Mouse (Mus musculus): ENCODE data around the gene Foxe1. TPM values are rescaled to one million over a fixed set of nuclear protein-coding genes. Genes with fewer than 3 reads are reported as not detected.

Gene Foxe1
- polyA plus RNA-seq, 1 experiment from 2014 or later, result 0.31 TPM

DNA sequence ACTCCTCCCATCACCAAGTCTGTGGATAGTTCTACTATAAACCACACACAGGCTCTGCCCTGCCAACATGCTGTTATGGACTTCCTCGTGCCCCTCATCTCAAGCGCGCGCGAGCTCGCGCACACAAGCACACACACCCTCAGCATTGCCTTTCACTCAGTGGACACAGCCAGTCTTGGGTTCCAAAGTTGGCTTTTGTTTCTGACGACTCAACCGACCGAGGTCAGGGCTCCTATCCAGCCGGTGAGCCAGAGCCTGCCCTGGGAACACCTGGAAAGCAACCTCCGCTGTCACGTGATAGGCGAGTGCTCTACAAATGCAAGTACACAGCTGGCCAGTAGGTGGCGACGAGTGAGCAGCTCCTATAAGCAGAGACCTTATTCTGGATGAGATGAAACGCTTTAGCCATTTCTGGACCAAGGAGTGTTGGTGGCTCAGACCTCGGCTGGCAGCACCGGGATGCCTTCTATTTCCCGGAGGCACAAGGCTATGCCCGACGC lies 31.5 kb downstream of the Foxe1 start:
- 0 out of 2 replicates have a peak overlapping the region, but pooled peaks have one; percentile 50 for H3K9ac ChIP-seq (ENCODE audit: low read length)
- ATAC-seq (ENCODE audit: insufficient read depth, low FRiP score), result peak; percentile 68; the same call in 1 of the 2 replicates
- H3K4me1 ChIP-seq (ENCODE audit: control insufficient read depth, insufficient read depth, low read length), result no peaks in the 10 kb centered on the region
- H3K4me3 ChIP-seq (replicated peaks; ENCODE audit: low read length), result peak overlapping the region; percentile 35
- H3K27ac ChIP-seq (ENCODE audit: low read length), result no peak overlapping the region
- no peaks in the 10 kb centered on the region for H3K27me3 ChIP-seq (ENCODE audit: control insufficient read depth, insufficient read depth, low read length)
- peak overlapping the region; percentile 68 for H3K4me2 ChIP-seq (ENCODE audit: low read depth, low read length)
- no peaks in the 10 kb centered on the region for H3K9me3 ChIP-seq (replicated peaks; ENCODE audit: control insufficient read depth, low read length)
- peaks cover 5% of the 10 kb centered on the region for H3K36me3 ChIP-seq (ENCODE audit: control insufficient read depth, insufficient read depth, low read length)
- 18% methylated on average over 22 of the region's 22 CpGs for WGBS

DNA sequence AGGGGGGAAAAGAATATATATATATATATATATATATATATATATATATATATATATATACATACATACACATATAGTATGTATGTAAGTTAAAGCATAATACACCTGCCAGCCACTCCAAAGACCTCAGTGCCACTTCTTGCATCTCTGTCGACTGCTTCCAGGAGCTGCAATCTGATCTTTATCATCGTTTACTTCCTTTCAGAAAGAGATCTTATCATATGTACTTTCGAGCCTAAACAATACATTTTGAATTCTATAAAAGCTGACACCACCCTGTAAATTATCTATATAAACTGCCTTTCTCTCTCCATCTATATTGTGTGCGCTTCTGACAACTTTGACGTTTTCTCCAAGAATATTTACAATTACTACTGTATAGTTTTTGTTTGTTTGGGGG lies 45.1 kb downstream of the Foxe1 start:
- Histone ChIP-seq H3K4me2 (ENCODE audit: low read depth, low read length) (peak overlapping the region; percentile 58), H3K4me3 (replicated peaks; ENCODE audit: low read length) (peak overlapping the region; percentile 57), H3K27me3 (ENCODE audit: control insufficient read depth, insufficient read depth, low read length) (no peaks in the 10 kb centered on the region), H3K9ac (ENCODE audit: low read length) (peak overlapping the region; percentile 80; the same call in 1 of the 2 replicates), H3K36me3 (ENCODE audit: control insufficient read depth, insufficient read depth, low read length) (no peaks in the 10 kb centered on the region), H3K4me1 (ENCODE audit: control insufficient read depth, insufficient read depth, low read length) (no peaks in the 10 kb centered on the region), H3K9me3 (replicated peaks; ENCODE audit: control insufficient read depth, low read length) (no peaks in the 10 kb centered on the region), H3K27ac (ENCODE audit: low read length) (peak overlapping the region; percentile 94; the same call in 1 of the 2 replicates)
- no peak for ATAC-seq (ENCODE audit: insufficient read depth, low FRiP score)
- WGBS, result 14% methylated on average over 5 of the region's 5 CpGs

DNA sequence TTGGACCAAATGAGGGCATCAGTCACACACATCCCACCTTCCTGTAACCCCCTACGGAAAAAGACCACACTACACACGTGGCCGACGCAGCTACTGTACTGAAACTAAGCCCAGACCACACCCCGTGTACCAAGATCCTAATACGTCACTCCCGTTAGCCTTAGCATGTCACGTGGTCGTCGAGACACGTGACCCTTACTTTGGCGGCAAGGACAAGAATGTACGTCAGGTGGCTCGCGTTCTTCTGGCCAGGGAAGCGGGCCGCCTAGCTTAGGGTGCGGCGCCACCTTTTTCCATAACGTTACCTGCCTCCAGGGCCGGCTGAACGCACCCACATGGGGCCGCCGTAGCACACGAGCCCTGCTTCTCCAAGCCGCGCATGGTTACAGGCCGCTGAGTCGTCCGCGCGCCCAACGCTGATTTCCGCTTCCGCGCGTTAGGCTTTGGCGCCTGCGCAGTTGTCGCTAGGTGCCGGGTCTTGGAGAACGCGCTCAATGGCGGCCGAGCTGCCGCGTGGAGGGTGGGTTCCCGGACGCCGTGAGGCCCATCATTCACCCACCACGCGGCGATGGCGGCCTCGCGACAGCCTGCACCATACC lies 45.7 kb downstream of the Foxe1 start, which contains the start of gene Trmo:
Gene Trmo (minus strand): TSS at position 425 of the 599 bp plus-strand sequence.
- Histone ChIP-seq H3K9me3 (replicated peaks; ENCODE audit: control insufficient read depth, low read length) (no peaks in the 10 kb centered on the region), H3K36me3 (ENCODE audit: control insufficient read depth, insufficient read depth, low read length) (no peaks in the 10 kb centered on the region), H3K9ac (ENCODE audit: low read length) (peak within 1 kb of the TSS; percentile 80), H3K4me1 (ENCODE audit: control insufficient read depth, insufficient read depth, low read length) (no peaks in the 10 kb centered on the region), H3K4me3 (replicated peaks; ENCODE audit: low read length) (peak within 1 kb of the TSS; percentile 57), H3K27me3 (ENCODE audit: control insufficient read depth, insufficient read depth, low read length) (no peaks in the 10 kb centered on the region), H3K4me2 (ENCODE audit: low read depth, low read length) (peak within 1 kb of the TSS; percentile 58), H3K27ac (ENCODE audit: low read length) (peak within 1 kb of the TSS; percentile 94)
- ATAC-seq (ENCODE audit: insufficient read depth, low FRiP score), result peak; percentile 95
- WGBS, result under 1% methylated on average over 56 of the region's 56 CpGs

DNA sequence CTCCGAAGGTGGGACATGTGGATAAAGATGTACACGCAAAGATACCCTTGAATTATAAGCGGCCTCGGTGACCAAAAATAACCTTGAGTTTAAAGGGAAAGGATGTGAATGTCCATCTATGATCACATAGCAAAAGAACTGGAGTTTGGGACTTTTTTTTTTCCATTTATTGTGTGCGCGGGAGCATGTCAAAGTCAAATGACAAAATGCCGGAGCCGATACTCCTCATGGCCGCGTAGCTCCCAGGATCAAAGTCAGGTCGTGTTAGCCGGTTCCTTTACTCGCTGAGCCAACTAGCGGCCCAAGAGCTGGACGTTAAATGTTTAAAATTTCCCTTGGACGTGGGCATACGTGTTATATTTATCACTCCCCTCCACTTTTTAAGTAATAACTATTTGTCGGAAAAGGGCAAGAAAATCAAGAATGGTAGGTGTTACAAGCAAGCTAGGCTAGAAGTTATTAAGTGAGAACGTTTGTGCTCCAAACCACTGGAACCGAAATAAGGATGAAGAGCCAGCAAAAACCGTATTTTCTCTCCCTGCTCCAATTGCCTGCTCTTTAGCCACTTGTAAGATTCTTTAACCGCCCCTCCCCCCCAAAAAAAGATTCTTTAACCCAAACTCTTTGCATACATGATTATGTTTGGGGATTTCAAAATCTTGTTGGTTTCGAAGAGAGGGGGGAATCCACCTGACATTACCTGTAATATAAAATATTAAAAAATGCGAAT lies 46.4 kb downstream of the Foxe1 start:
- no peaks in the 10 kb centered on the region for H3K4me1 ChIP-seq (ENCODE audit: control insufficient read depth, insufficient read depth, low read length)
- H3K4me2 ChIP-seq (ENCODE audit: low read depth, low read length), result peak overlapping the region; percentile 58
- peak overlapping the region; percentile 57 for H3K4me3 ChIP-seq (replicated peaks; ENCODE audit: low read length)
- peak overlapping the region; percentile 94 for H3K27ac ChIP-seq (ENCODE audit: low read length)
- ATAC-seq (ENCODE audit: insufficient read depth, low FRiP score), result no peak
- H3K27me3 ChIP-seq (ENCODE audit: control insufficient read depth, insufficient read depth, low read length), result no peaks in the 10 kb centered on the region
- H3K36me3 ChIP-seq (ENCODE audit: control insufficient read depth, insufficient read depth, low read length), result no peaks in the 10 kb centered on the region
- H3K9me3 ChIP-seq (replicated peaks; ENCODE audit: control insufficient read depth, low read length), result no peaks in the 10 kb centered on the region
- peak overlapping the region; percentile 80 for H3K9ac ChIP-seq (ENCODE audit: low read length)
- WGBS, result 2% methylated on average over 24 of the region's 24 CpGs

DNA sequence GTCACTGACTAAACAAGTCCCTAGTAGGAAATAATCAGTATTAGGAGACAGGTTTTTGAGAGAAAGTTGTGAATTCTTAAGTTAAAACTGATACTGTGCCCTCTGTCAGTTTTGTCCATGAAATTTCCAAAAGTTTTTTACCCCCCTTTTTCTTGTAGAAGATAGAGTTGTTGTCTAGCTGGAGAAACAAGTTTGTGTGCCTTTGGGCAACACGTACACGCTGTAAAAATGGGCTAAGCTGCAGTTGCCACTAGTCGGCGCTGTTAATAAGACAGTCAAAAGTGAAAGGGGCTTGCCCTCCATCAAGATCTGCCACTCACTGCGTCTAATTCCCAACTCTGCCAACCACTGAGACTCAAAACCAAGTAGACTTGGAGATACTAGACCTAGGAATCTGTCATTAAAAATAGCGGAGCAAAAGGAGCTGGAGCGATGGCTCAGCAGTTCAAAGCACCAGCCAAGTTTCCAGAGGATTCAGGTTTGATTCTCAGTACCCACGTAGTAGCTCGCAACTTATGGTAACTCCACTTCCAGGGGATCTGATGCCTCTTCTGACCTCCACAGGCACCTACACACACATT lies 47.1 kb downstream of the Foxe1 start:
- Histone ChIP-seq H3K4me1 (ENCODE audit: control insufficient read depth, insufficient read depth, low read length) (no peaks in the 10 kb centered on the region), H3K4me2 (ENCODE audit: low read depth, low read length) (peak overlapping the region; percentile 58), H3K36me3 (ENCODE audit: control insufficient read depth, insufficient read depth, low read length) (no peaks in the 10 kb centered on the region), H3K27me3 (ENCODE audit: control insufficient read depth, insufficient read depth, low read length) (no peaks in the 10 kb centered on the region), H3K4me3 (replicated peaks; ENCODE audit: low read length) (peak overlapping the region; percentile 57), H3K27ac (ENCODE audit: low read length) (no peak overlapping the region), H3K9me3 (replicated peaks; ENCODE audit: control insufficient read depth, low read length) (no peaks in the 10 kb centered on the region), H3K9ac (ENCODE audit: low read length) (no peak overlapping the region)
- WGBS, result 21% methylated on average over 9 of the region's 9 CpGs
- peak; percentile 30; the same call in 1 of the 2 replicates for ATAC-seq (ENCODE audit: insufficient read depth, low FRiP score)

DNA sequence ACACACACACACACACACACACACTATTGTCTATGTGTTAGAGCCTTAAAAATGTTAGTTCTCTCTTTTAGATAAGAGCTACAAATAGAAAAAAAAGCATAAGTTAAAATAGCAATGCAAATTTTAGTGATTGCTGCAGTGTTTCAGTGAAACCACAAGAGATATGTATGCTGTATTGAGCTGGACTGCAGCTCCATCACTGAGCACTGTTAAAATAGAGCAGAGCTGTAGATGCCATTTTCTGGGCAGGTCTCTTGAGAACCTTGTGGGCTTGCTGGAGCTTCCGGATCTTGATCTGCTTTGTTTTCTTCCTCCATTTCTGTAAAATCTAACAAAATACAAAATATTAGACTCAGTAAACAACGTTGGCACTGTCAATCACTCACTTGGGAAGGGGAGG lies 51.0 kb downstream of the Foxe1 start:
- no peak for ATAC-seq (ENCODE audit: insufficient read depth, low FRiP score)
- Histone ChIP-seq H3K9me3 (replicated peaks; ENCODE audit: control insufficient read depth, low read length) (no peaks in the 10 kb centered on the region), H3K27ac (ENCODE audit: low read length) (no peak overlapping the region), H3K4me3 (replicated peaks; ENCODE audit: low read length) (no peak overlapping the region), H3K4me2 (ENCODE audit: low read depth, low read length) (no peak overlapping the region), H3K36me3 (ENCODE audit: control insufficient read depth, insufficient read depth, low read length) (no peaks in the 10 kb centered on the region), H3K9ac (ENCODE audit: low read length) (no peak overlapping the region), H3K4me1 (ENCODE audit: control insufficient read depth, insufficient read depth, low read length) (no peaks in the 10 kb centered on the region), H3K27me3 (ENCODE audit: control insufficient read depth, insufficient read depth, low read length) (no peaks in the 10 kb centered on the region)
- WGBS, result 78% methylated on average over 2 of the region's 2 CpGs

DNA sequence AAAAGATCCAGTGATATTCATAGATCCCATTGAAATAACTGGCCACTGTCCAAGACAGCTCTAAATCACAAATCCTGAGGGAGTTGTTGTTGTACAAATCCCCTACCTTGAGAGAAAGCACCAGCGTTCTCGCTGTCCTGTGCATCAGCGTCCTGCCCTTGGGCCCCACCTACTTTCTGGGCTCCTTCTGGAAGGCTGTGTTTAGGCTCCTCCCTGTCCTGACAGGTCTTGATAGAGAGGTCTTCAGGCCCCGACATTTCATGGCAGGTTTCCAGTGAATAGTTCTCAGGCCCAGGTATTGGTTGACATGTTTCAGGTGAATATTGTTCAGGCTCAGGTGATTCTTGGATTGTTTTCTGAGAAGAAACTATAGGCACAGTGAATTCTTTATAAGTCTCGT lies 52.3 kb downstream of the Foxe1 start:
- 0 out of 2 replicates have a peak, but pooled peaks have one; percentile 53 for ATAC-seq (ENCODE audit: insufficient read depth, low FRiP score)
- 0 out of 2 replicates have a peak overlapping the region, but pooled peaks have one; percentile 6 for H3K4me2 ChIP-seq (ENCODE audit: low read depth, low read length)
- no peak overlapping the region for H3K27ac ChIP-seq (ENCODE audit: low read length)
- H3K4me3 ChIP-seq (replicated peaks; ENCODE audit: low read length), result no peak overlapping the region
- no peaks in the 10 kb centered on the region for H3K36me3 ChIP-seq (ENCODE audit: control insufficient read depth, insufficient read depth, low read length)
- H3K9me3 ChIP-seq (replicated peaks; ENCODE audit: control insufficient read depth, low read length), result no peaks in the 10 kb centered on the region
- no peak overlapping the region for H3K9ac ChIP-seq (ENCODE audit: low read length)
- H3K27me3 ChIP-seq (ENCODE audit: control insufficient read depth, insufficient read depth, low read length), result no peaks in the 10 kb centered on the region
- 26% methylated on average over 5 of the region's 5 CpGs for WGBS
- no peaks in the 10 kb centered on the region for H3K4me1 ChIP-seq (ENCODE audit: control insufficient read depth, insufficient read depth, low read length)
